21 mouse cellular contexts compared by ENCODE assay signal in the genomic region with DNA sequence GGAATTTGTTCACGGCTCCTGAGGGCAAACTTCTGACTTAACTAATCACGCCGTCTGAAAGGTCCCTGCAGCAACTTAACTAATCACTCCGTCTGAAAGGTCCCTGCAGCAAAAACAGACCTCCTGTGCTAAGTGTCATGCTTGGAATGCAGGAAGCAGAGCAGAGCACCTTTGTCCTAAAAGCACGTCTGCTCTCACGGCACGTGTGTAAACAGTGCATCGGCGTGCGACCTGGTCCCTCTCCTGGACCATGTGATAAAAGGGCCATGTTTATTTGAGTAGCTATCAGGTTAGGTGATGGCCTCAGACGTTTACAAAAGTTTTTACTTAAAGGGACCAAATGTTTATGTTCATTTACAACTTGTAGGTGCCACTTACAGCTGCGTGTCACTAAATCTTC.
DNase-seq lines count a peak whose midpoint lies in the region; ATAC-seq and TF ChIP-seq lines count a peak whose summit lies in the region.
"Had no signal": no experiment of that assay in that cellular context is flagged by ENCODE, and none has a peak within 500 bp of the region (broad histone marks: within the 10 kb centered on the region; RNA-seq: fewer than 3 reads in every experiment).

No protein-coding gene starts in this region.

- no peak overlapping the region for H3K4me3 ChIP-seq in liver, adult 2 months (ENCODE audit: insufficient read depth, low read depth, low read length)
- no peak overlapping the region for H3K4me3 ChIP-seq in embryonic facial prominence, embryonic 11.5 days (ENCODE audit: low read depth, low read length)
- no peak overlapping the region for H3K4me3 ChIP-seq in stomach, embryonic 16.5 days (replicated peaks; ENCODE audit: low read length)
- H3K4me3 ChIP-seq in forebrain, embryonic 13.5 days = no peak overlapping the region
- H3K4me3 ChIP-seq in forebrain, embryonic 15.5 days = no peak overlapping the region
- H3K4me3 ChIP-seq: hindbrain, embryonic 12.5 days; limb, embryonic 12.5 days; midbrain, embryonic 12.5 days; neural tube, embryonic 12.5 days had no signal

- ATAC-seq in embryonic facial prominence, embryonic 11.5 days (replicated peaks; ENCODE audit: insufficient number of reproducible peaks, low FRiP score, low TSS enrichment, low read depth) = no peak
- ATAC-seq in stomach, embryonic 16.5 days (ENCODE audit: insufficient read depth, low FRiP score) = 0 out of 2 replicates have a peak, but pooled peaks have one; percentile 29
- no peak for ATAC-seq in forebrain, embryonic 13.5 days
- no peak for ATAC-seq in forebrain, embryonic 15.5 days (replicated peaks)

- TF ChIP-seq CTCF in liver, adult 2 months (IDR thresholded peaks at IDR 0.05; ENCODE audit: low read depth, low read length) = no peak

- H3K4me2 ChIP-seq in embryonic facial prominence, embryonic 11.5 days (ENCODE audit: low read depth, low read length) = no peak overlapping the region
- H3K4me2 ChIP-seq in stomach, embryonic 16.5 days (ENCODE audit: low read depth, low read length) = no peak overlapping the region
- no peak overlapping the region for H3K4me2 ChIP-seq in forebrain, embryonic 13.5 days
- no peak overlapping the region for H3K4me2 ChIP-seq in forebrain, embryonic 15.5 days (replicated peaks)
- H3K4me2 ChIP-seq: hindbrain, embryonic 12.5 days; limb, embryonic 12.5 days; midbrain, embryonic 12.5 days; neural tube, embryonic 12.5 days had no signal

- no peaks in the 10 kb centered on the region; the same call in 1 of the 2 replicates for H3K4me1 ChIP-seq in liver, adult 2 months (ENCODE audit: control insufficient read depth, insufficient read depth, low read length)
- H3K4me1 ChIP-seq in embryonic facial prominence, embryonic 11.5 days (ENCODE audit: control insufficient read depth, insufficient read depth, low read length) = no peaks in the 10 kb centered on the region
- no peaks in the 10 kb centered on the region for H3K4me1 ChIP-seq in stomach, embryonic 16.5 days (ENCODE audit: control insufficient read depth, insufficient read depth, low read length)
- no peaks in the 10 kb centered on the region for H3K4me1 ChIP-seq in forebrain, embryonic 13.5 days
- no peaks in the 10 kb centered on the region for H3K4me1 ChIP-seq in forebrain, embryonic 15.5 days
- H3K4me1 ChIP-seq: hindbrain, embryonic 12.5 days; midbrain, embryonic 12.5 days; neural tube, embryonic 12.5 days had no signal

- H3K27ac ChIP-seq in liver, adult 2 months (replicated peaks; ENCODE audit: insufficient read depth, low read depth, low read length) = no peak overlapping the region
- H3K27ac ChIP-seq in embryonic facial prominence, embryonic 11.5 days (replicated peaks; ENCODE audit: low read depth, low read length) = no peak overlapping the region
- no peak overlapping the region for H3K27ac ChIP-seq in stomach, embryonic 16.5 days (ENCODE audit: low read length)
- no peak overlapping the region for H3K27ac ChIP-seq in forebrain, embryonic 13.5 days
- no peak overlapping the region for H3K27ac ChIP-seq in forebrain, embryonic 15.5 days (replicated peaks)
- H3K27ac ChIP-seq: hindbrain, embryonic 12.5 days; liver, embryonic 14.5 days; macrophage; midbrain, embryonic 12.5 days; neural tube, embryonic 12.5 days had no signal

- H3K79me2 ChIP-seq in liver, adult 2 months (ENCODE audit: control insufficient read depth, insufficient read depth, low read length) = 0 out of 2 replicates have a peak, but pooled peaks cover 2% of the 10 kb centered on the region

- no peak for TF ChIP-seq POLR2A in liver, adult 2 months (IDR thresholded peaks at IDR 0.05; ENCODE audit: extremely low read depth, insufficient read depth, low read length)

- H3K36me3 ChIP-seq in liver, adult 2 months (ENCODE audit: control insufficient read depth, insufficient read depth, low read length) = peaks cover 44% of the 10 kb centered on the region
- no peaks in the 10 kb centered on the region for H3K36me3 ChIP-seq in embryonic facial prominence, embryonic 11.5 days (replicated peaks; ENCODE audit: control insufficient read depth, insufficient read depth, low read depth, low read length)
- no peaks in the 10 kb centered on the region for H3K36me3 ChIP-seq in stomach, embryonic 16.5 days (ENCODE audit: control insufficient read depth, insufficient read depth, low read length)
- H3K36me3 ChIP-seq in forebrain, embryonic 13.5 days (ENCODE audit: poor library complexity, severe bottlenecking) = no peaks in the 10 kb centered on the region
- 0 out of 2 replicates have a peak, but pooled peaks cover 3% of the 10 kb centered on the region for H3K36me3 ChIP-seq in forebrain, embryonic 15.5 days
- H3K36me3 ChIP-seq: hindbrain, embryonic 12.5 days; midbrain, embryonic 12.5 days; neural tube, embryonic 12.5 days had no signal

- DNase-seq in embryo, embryonic 10 days (ENCODE audit: low spot score) = peak; percentile 49
- no peak for DNase-seq in embryo, embryonic 9.5 days (ENCODE audit: extremely low spot score)
- DNase-seq in liver, adult 2 months (ENCODE audit: extremely low read depth, low read depth, low spot score) = peak; percentile 40
- DNase-seq in liver = no peak
- peak; percentile 35 for DNase-seq in embryonic facial prominence, embryonic 11.5 days (ENCODE audit: low spot score)
- DNase-seq: adrenal gland, adult 8-10 months; cerebellum, adult 9-10 months; gastrocnemius, postnatal 14 days; heart, postnatal 14 days; kidney, adult 11 months; right cerebral cortex, postnatal 4 days had no signal

- no peaks in the 10 kb centered on the region for H3K27me3 ChIP-seq in liver, adult 2 months (ENCODE audit: control insufficient read depth, insufficient read depth, low read length)
- no peaks in the 10 kb centered on the region for H3K27me3 ChIP-seq in embryonic facial prominence, embryonic 11.5 days (ENCODE audit: control insufficient read depth, insufficient read depth, low read length)
- H3K27me3 ChIP-seq in stomach, embryonic 16.5 days (ENCODE audit: control insufficient read depth, insufficient read depth, low read length) = no peaks in the 10 kb centered on the region
- no peaks in the 10 kb centered on the region for H3K27me3 ChIP-seq in forebrain, embryonic 13.5 days
- H3K27me3 ChIP-seq in forebrain, embryonic 15.5 days = no peaks in the 10 kb centered on the region
- H3K27me3 ChIP-seq: hindbrain, embryonic 12.5 days; limb, embryonic 12.5 days; midbrain, embryonic 12.5 days; neural tube, embryonic 12.5 days; Patski had no signal

- WGBS in liver, adult 2 months = 45% methylated on average over 12 of the region's 12 CpGs
- 37% methylated on average over 12 of the region's 12 CpGs for WGBS in embryonic facial prominence, embryonic 11.5 days
- WGBS in stomach, embryonic 16.5 days = 28% methylated on average over 12 of the region's 12 CpGs
- WGBS in forebrain, embryonic 13.5 days = 79% methylated on average over 12 of the region's 12 CpGs
- 80% methylated on average over 12 of the region's 12 CpGs for WGBS in forebrain, embryonic 15.5 days

- no peak overlapping the region for H3K9ac ChIP-seq in liver, adult 2 months (ENCODE audit: low read depth, low read length)
- no peak overlapping the region for H3K9ac ChIP-seq in embryonic facial prominence, embryonic 11.5 days (replicated peaks; ENCODE audit: low read length)
- H3K9ac ChIP-seq in stomach, embryonic 16.5 days (ENCODE audit: low read length) = no peak overlapping the region
- H3K9ac ChIP-seq in forebrain, embryonic 13.5 days = no peak overlapping the region
- no peak overlapping the region for H3K9ac ChIP-seq in forebrain, embryonic 15.5 days (replicated peaks)
- H3K9ac ChIP-seq: hindbrain, embryonic 12.5 days; limb, embryonic 12.5 days; liver, embryonic 14.5 days; midbrain, embryonic 12.5 days; neural tube, embryonic 12.5 days had no signal

- no peaks in the 10 kb centered on the region for H3K9me3 ChIP-seq in embryonic facial prominence, embryonic 11.5 days (replicated peaks; ENCODE audit: control insufficient read depth, low read length)
- no peaks in the 10 kb centered on the region for H3K9me3 ChIP-seq in stomach, embryonic 16.5 days (replicated peaks; ENCODE audit: control insufficient read depth, low read length)
- H3K9me3 ChIP-seq in forebrain, embryonic 13.5 days (replicated peaks) = no peaks in the 10 kb centered on the region
- H3K9me3 ChIP-seq in forebrain, embryonic 15.5 days = no peaks in the 10 kb centered on the region
- H3K9me3 ChIP-seq: hindbrain, embryonic 12.5 days; limb, embryonic 12.5 days; midbrain, embryonic 12.5 days; neural tube, embryonic 12.5 days had no signal

Comparison
In these comparisons a context has a peak if more than half of its experiments do, and no peak if none do; other contexts are left out.
1. DNase-seq: peak in embryo, embryonic 10 days (single experiment), liver, adult 2 months (single experiment) and embryonic facial prominence, embryonic 11.5 days (single experiment); none in embryo, embryonic 9.5 days (single experiment) and liver (single experiment).